Mouse (Mus musculus): ENCODE results near the gene Gm5725.
"Not testable (repeated sequence)": the region's sequence is repeated elsewhere in the genome, so short reads cannot be mapped to it uniquely, and the experiment has no call there.

Gene Gm5725

DNA sequence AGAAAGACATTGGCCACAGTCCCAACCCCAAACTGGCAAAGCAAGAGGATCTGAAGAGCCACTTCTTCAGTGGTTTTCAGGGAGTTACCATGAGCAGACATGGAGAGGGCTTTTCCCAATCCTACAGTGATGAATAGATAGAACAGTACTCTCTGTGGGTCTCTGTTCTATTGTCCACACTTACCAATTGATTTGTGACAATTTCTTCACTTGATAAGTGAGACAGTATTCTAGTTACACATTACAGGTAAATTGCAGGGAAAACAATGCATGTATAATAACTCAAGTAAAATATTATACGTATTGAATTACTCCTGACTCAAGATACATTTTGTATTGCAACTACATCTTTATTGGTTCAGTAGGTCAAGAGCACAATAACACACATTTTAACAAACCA lies at the start of gene Gm5725:
Gm5725 (minus strand) TSS at position 101 of the 400 bp plus-strand sequence.
- not testable (repeated sequence) for DNase-seq (ENCODE audit: low spot score in 2 of 2)

DNA sequence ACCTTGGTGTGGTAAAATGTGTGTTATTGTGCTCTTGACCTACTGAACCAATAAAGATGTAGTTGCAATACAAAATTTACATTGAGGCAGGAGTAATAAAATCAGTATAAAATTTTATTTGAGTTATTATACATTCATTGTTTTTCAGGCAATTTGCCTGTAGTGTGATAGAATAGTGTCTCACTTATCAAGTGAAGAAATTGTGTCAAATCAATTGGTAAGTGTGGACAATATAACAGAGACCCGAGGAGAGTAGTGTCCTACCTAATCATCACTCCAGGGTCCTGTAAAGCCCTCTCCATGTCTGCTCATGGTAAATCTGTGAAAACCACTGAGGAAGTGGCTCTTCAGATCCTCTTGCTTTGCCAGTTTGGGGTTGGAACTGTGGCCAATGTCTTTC lies 12.0 kb downstream of the Gm5725 start, which contains the start of gene Vmn1r135:
Vmn1r135 (plus strand) TSS at position 301 of the 400 bp plus-strand sequence.
- not testable (repeated sequence) for DNase-seq (ENCODE audit: low spot score in 2 of 2)

DNA sequence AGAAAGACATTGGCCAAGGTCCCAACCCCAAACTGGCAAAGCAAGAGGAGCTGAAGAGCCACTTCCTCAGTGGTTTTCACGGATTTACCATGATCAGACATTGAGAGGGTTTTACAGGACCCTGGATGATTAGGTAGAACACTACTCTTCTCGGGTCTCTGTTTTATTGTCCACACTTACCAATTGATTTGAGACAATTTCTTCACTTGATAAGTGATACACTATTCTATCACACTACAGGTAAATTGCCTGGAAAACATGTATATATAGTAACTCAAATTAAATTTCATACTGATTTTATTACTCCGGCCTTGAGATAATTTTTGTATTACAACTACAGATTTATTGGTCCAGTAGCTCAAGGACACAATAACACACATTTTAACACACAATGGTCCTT lies 47.4 kb downstream of the Gm5725 start, which contains the start of gene Gm4177:
Gm4177 (minus strand) TSS at position 101 of the 400 bp plus-strand sequence.
- DNase-seq (ENCODE audit: low spot score in 2 of 2): not testable (repeated sequence)
